Mouse (Mus musculus) kidney, adult 2 months (tissue): ENCODE results near the gene Rassf8.

Experiments
- CTCF ChIP-seq: fragments of 200-500 bp; conservative IDR thresholded peaks from 2 replicates; pipeline ENCODE4 v1.5.1; 2011; ENCODE audit warnings: low read depth, mild to moderate bottlenecking, control low read depth, low read length, moderate library complexity, mixed read lengths; ENCODE audit not compliant: insufficient read depth, insufficient read length
- POLR2A ChIP-seq: fragments of 200-500 bp; IDR thresholded peaks from one replicate; pipeline ENCODE4 v1.6.1; 2011; ENCODE audit warnings: low read depth, low read length, control low read depth

DNA sequence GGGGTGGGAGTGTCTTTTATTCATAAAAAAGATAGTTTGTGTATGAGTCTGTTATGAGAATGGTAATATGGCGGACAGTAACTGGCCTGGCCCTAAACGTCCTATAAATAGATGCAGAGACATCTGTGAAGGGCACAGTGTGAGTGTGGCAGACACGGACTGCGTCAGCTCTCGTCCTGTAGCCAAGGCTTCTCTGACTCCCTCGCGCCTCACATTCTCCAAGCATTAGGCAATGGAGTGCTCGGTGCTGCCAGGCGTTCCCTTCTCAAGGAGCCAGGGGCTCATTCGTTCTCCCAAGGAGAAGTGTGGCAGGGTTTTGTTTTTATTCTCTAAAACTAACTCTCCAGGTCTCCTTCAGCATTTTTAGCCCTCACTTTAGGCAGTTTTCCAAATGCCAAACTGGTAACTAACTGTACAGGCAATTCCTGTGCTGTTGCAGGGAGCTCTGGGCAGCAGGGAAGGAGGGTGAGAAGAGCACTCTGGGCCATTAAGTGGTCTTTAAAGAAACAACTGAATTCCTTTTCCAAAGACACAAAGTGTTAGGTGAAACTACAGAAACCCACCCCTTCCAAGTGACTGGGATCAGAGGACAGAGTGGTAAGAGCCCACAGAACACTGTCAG is 22.2 kb downstream of the Rassf8 start:
- TF ChIP-seq CTCF (no peak), POLR2A (no peak)
